Mouse (Mus musculus): ENCODE results near the gene Clybl. TPM values are rescaled to one million over a fixed set of nuclear protein-coding genes. Genes with fewer than 3 reads are reported as not detected.

The Clybl gene
- total RNA-seq, 1 experiment from 2014 or later = 17.2 TPM

GRCm38 (mm10) chr14:122194630-122195029, 13.1 kb downstream of the Clybl start:
- no peak for ATAC-seq (replicated peaks; ENCODE audit: low read depth, poor library complexity, severe bottlenecking)

DNA sequence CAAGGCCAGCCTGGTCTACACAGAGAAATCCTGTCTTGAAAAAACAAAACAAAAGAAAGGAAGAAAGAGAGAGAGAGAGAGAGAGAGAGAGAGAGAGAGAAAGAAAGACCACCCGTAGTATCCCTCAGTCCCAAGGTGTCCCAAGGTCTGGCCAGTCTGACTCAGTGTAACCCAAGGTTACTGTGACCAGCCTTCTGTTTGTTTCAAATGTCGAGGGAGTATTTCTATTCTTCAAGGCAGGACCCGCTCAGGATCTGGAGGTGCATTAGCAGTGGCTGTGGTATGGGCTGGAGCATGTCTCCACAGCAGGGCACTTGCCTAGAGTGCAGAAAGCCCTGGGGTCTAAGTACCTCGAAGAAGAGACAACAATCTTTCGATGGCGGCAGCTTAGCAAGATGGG, 15.3 kb downstream of the Clybl start:
- no peak for ATAC-seq (replicated peaks; ENCODE audit: low read depth, poor library complexity, severe bottlenecking)

GRCm38 (mm10) chr14:122200247-122200885, 18.9 kb downstream of the Clybl start:
- ATAC-seq (replicated peaks; ENCODE audit: low read depth, poor library complexity, severe bottlenecking) = no peak

DNA sequence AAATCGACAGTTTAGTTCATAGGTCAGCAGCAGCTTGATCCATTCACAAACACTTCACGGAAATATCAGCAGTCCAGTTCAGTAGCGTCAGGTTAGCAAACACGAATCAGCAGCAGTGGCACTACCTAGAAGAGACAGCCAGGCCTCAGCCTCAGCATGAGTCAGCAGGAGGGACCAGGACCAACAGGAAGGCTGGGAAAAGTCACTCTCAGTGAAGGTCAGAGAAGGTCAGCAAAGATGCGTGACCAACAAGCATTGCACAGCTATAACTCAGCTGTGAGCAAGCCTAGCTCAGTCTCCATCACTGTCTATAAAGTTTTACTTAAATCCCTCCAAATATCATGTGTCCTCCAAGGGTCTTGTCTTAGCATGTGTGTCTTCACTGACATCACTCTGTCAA, 27.7 kb downstream of the Clybl start:
- ATAC-seq (replicated peaks; ENCODE audit: low read depth, poor library complexity, severe bottlenecking) = no peak

GRCm38 (mm10) chr14:122213590-122213989, 32.1 kb downstream of the Clybl start:
- ATAC-seq (replicated peaks; ENCODE audit: low read depth, poor library complexity, severe bottlenecking) = no peak

DNA sequence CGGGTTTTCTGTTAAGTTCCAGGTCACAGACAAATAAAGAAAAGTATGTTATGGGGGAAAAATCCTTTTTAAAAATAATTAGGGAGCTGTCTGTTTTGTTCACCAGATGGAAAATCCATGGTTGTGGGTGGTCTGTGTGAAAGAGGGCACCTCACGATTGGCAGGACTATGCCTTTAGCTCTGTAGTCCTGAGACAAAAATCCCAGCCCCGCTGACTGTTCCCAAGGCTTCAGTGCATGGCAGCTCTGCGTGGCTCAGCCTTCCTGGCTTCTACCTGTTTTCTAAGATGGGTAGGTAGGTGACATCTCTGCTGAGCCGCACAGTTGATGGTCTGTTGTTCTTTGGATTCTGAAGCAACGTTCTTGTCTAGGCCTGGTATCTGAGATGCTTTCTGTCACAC, 32.6 kb downstream of the Clybl start:
- ATAC-seq (replicated peaks; ENCODE audit: low read depth, poor library complexity, severe bottlenecking) = no peak

DNA sequence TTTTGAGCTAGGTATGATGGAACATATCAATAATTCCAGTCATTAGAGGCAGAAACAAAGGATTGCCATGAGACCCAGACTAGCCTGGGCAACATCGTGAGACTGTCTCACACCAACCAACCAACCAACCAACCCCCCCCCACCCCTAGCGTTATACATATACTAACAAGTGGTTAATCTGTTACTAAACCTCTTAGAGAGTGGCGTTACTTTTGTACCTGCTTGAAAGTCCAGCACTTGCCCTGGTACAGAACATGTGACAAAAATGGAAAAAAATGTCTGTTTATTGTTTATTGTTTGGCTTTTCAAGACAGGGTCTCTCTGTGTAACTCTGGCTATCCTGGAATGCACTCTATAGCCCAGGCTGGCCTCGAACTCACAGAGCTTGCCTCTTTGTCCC, 35.7 kb downstream of the Clybl start:
- ATAC-seq (replicated peaks; ENCODE audit: low read depth, poor library complexity, severe bottlenecking) = no peak

DNA sequence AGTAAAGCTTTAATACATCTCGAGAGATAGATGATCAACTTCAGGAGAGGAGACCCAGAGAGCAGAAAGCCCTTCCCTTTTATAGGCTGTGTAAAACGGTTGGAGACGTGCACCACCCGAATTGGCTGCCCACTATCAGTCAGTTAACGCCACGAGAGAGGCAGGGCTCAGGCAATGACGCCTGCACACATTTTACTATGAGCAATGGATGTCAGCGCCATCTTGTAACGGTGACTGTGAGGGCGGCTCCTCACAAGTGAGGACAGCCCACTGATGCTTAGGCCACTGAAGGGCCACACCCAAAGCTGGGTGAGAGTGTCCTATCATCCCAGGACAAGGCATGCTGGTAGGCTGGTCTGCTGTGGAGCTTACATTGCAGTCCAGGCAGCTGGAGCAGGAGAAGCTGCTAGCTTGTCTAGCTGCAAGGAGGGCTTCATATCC, 41.5 kb downstream of the Clybl start:
- no peak; the same call in 1 of the 2 replicates for ATAC-seq (replicated peaks; ENCODE audit: low read depth, poor library complexity, severe bottlenecking)

- peak; percentile 97 for ATAC-seq (replicated peaks; ENCODE audit: low read depth, poor library complexity, severe bottlenecking)
Observed at GRCm38 (mm10) chr14:122223461-122224102, 42.1 kb downstream of the Clybl start.

- ATAC-seq (replicated peaks; ENCODE audit: low read depth, poor library complexity, severe bottlenecking) = peak; percentile 39
Observed at GRCm38 (mm10) chr14:122224103-122224494, 42.6 kb downstream of the Clybl start.

GRCm38 (mm10) chr14:122224501-122224928, 43.0 kb downstream of the Clybl start:
- ATAC-seq (replicated peaks; ENCODE audit: low read depth, poor library complexity, severe bottlenecking) = no peak

- no peak for ATAC-seq (replicated peaks; ENCODE audit: low read depth, poor library complexity, severe bottlenecking)
Observed at GRCm38 (mm10) chr14:122225479-122226132, 44.1 kb downstream of the Clybl start.

GRCm38 (mm10) chr14:122226133-122226515, 44.6 kb downstream of the Clybl start:
- ATAC-seq (replicated peaks; ENCODE audit: low read depth, poor library complexity, severe bottlenecking) = no peak

GRCm38 (mm10) chr14:122226666-122227453, 45.4 kb downstream of the Clybl start:
- no peak for ATAC-seq (replicated peaks; ENCODE audit: low read depth, poor library complexity, severe bottlenecking)

DNA sequence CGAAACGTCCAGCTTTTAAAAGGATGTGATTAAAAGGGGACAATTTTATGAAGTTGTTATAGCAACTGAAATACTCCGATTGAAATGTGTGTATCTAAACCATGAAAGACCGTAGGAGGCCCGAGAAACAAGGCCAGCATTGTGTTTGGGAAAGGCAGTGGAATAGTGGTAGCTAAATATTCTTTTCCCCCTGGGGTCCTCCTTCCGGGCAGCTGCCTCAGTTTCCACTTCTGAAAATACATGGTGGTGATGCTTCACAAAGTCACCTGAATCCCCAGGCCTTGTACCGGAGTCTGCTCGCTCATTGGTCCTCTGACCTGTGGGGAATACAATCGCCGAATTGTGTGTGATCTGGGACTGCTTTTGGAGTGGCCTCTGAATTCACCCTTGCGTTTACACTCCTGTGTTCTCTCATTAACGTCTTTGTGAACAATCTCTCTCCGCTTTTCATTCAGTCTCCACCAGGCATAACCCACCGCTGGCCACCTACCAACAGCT, 46.0 kb downstream of the Clybl start:
- no peak for ATAC-seq (replicated peaks; ENCODE audit: low read depth, poor library complexity, severe bottlenecking)

- no peak for ATAC-seq (replicated peaks; ENCODE audit: low read depth, poor library complexity, severe bottlenecking)
Observed at GRCm38 (mm10) chr14:122228816-122229551, 47.5 kb downstream of the Clybl start.

DNA sequence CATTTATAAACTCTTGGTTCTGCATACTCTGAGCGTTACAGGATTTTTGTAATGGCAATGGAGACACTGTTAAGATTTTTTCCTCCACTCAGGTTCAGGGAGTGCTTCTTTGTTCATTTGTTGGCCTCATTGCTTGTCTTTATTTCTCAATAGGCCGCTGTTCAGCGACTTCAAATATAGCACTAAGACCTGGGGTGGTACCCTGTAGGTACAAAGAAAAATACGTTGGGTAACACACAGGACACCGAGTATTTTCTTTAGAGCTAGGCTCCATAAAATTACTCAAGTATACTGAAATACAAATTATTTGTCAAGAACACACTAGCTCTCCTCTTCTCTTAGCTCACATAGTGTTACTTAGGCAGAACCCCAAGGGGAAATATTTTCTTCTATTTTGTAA, 48.5 kb downstream of the Clybl start:
- no peak for ATAC-seq (replicated peaks; ENCODE audit: low read depth, poor library complexity, severe bottlenecking)

GRCm38 (mm10) chr14:122230621-122231025, 49.1 kb downstream of the Clybl start:
- ATAC-seq (replicated peaks; ENCODE audit: low read depth, poor library complexity, severe bottlenecking) = no peak

DNA sequence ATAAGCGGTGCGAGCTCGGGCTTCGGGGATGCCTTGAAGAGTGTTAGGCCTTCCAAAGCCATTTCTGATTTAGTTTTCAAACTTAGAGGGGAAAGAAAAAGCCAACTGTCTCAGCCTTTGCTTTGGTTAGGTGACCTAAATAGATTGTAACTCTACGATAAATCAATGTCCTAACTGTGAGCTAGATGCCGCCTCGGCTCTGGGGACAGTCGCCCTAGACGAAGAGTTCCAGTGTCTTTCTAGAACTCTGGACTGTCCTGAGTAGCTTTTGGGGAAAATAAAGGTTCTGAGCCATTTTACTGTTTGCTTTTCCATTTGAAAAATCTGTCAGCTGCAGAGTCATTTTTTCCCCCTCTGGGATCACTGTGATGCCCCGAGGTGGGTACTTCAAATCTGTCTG, 49.6 kb downstream of the Clybl start:
- no peak for ATAC-seq (replicated peaks; ENCODE audit: low read depth, poor library complexity, severe bottlenecking)

GRCm38 (mm10) chr14:122233212-122233714, 51.8 kb downstream of the Clybl start:
- no peak for ATAC-seq (replicated peaks; ENCODE audit: low read depth, poor library complexity, severe bottlenecking)
